Mouse (Mus musculus) hindbrain, embryonic 10.5 days (tissue): ENCODE results near the gene Slc2a1. TPM values are rescaled to one million over a fixed set of nuclear protein-coding genes. Genes with fewer than 3 reads are reported as not detected.
A peak's percentile ranks its signal among the peaks of the same experiment; 100 is the strongest.

Experiments used
- DNase-seq: peaks from one replicate; pipeline ENCODE4 v3.0.0-alpha.2; 2017; ENCODE audit warnings: low spot score
- H3K27ac ChIP-seq: fragments of 300-500 bp; sonication (generic); 2 replicates; pipeline ENCODE4 v1.5.1; 2016; ENCODE audit warnings: mild to moderate bottlenecking, moderate library complexity
- H3K27me3 ChIP-seq: fragments of 300-500 bp; sonication (generic); 2 replicates; pipeline ENCODE4 v1.6.1; 2016; ENCODE audit warnings: mild to moderate bottlenecking; ENCODE audit not compliant: poor library complexity, insufficient read depth, severe bottlenecking
- H3K36me3 ChIP-seq: fragments of 300-500 bp; sonication (generic); 2 replicates; pipeline ENCODE4 v1.6.1; 2016; ENCODE audit warnings: mild to moderate bottlenecking, moderate library complexity
- H3K4me1 ChIP-seq: fragments of 300-500 bp; sonication (generic); replicated peaks from 2 replicates; pipeline ENCODE4 v1.6.1; 2016; ENCODE audit warnings: mild to moderate bottlenecking
- H3K4me3 ChIP-seq: fragments of 300-500 bp; sonication (generic); 2 replicates; pipeline ENCODE4 v1.5.1; 2016; ENCODE audit warnings: mild to moderate bottlenecking, moderate library complexity
- H3K9me3 ChIP-seq: fragments of 300-500 bp; sonication (generic); 2 replicates; pipeline ENCODE4 v1.6.1; 2016; ENCODE audit warnings: mild to moderate bottlenecking, moderate library complexity
- WGBS: fragments of 180-500 bp; shearing (Covaris S2); methylation state at CpG from one replicate; pipeline ENCODE4 v1.1.7; 2016; 5-methylcytosine and 5-hydroxymethylcytosine counted together
- polyA plus RNA-seq: library from polyadenylated mRNA; unstranded; fragments of >200 nt; fragmentation: Nextera tagmentation; extraction: Ambion mirVana; gene quantifications from 2 replicates; pipeline ENCODE4 v1.2.1, GENCODE M21; 2016

The Slc2a1 gene
- polyA plus RNA-seq, 1 experiment from 2014 or later = 153 TPM

DNA sequence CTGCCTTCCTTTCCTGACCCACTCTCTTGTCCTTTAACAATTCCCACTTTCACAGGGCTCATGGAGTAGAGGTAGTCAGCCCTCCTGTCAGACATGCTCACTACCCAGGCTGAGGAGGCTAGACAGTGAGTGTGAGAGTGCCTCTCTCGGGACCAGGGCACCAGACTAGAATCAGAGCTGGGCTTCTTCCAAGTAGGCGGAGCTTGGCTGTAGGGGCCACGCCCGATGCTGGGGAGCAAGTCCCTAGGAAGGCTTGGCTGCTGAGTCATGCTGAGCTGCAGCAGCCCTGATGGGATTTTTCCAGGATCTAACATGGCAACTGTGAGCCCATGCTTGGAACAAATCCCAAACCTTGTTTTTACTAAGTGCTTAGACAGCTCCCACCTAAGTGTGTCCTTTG lies 12.7 kb downstream of the Slc2a1 start:
- 74% methylated on average over 4 of the region's 4 CpGs for WGBS
- Histone ChIP-seq H3K9me3 (no peaks in the 10 kb centered on the region), H3K4me1 (peaks cover 71% of the 10 kb centered on the region), H3K27me3 (no peaks in the 10 kb centered on the region), H3K27ac (peak overlapping the region; percentile 35; the same call in 1 of the 2 replicates), H3K36me3 (peaks cover 95% of the 10 kb centered on the region), H3K4me3 (no peak overlapping the region)
- no peak for DNase-seq

DNA sequence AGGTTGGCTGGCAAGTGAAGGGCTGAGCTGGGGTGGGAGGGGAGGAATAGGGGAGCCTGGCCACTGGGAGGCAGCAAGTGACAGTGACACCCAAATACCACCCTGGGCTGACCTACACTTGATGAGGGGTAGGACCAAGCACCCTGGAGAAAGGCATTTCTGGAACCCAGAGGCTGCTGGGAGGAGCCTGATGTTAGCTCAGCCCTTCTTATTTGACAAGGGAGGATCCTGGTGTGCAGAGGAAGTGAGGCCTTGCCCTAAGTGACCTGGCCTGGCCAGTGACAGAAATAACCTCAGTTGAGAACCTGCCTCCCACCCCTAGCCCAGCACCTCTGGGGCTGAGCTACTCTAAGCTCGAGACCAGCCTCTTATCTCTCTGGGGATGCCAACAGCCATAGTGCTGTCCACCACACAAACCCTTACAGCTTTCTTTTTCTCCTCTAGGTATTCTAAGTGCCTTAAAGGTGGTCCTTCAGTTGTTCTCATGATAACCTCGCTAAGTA lies 16.3 kb downstream of the Slc2a1 start:
- WGBS = 79% methylated on average over 2 of the region's 2 CpGs
- no peak for DNase-seq
- Histone ChIP-seq H3K36me3 (peaks cover 100% of the 10 kb centered on the region), H3K4me1 (peaks cover 56% of the 10 kb centered on the region), H3K9me3 (no peaks in the 10 kb centered on the region), H3K27me3 (no peaks in the 10 kb centered on the region), H3K4me3 (no peak overlapping the region), H3K27ac (no peak overlapping the region)

DNA sequence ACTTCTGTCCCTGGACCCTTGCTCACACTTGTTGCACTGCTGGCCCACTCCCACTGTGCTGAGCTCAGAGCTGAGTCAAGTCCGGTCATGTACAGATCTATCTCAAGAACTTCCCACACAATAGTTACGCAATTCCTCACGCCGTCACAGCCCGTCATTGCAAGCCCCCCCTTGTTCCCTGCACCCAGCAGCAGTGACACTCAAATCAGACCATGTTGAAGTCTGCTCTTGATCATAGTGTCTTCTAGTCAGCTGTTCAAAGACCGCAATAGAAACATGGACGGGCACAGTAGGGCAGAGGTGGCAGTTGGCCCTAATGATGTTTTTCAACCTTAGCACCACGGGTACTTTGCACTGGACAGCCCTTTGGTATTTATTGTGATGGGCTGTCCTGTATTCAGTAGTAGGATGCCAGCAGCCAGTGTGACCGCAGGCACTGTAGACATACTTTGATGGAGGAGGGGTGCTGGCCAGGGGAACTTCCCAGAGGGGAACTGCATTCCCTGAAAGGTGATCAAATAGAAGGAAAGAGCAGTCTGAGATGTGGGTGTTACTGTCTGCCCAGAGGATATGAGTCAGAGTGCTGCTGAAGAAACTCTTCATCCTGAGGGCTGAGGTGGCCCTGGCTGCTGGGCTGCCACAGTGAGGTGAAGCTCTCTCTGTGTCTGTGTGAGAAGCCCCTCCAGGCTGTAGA lies 17.2 kb downstream of the Slc2a1 start:
- WGBS = 81% methylated on average over 9 of the region's 9 CpGs
- no peaks in the 10 kb centered on the region for H3K9me3 ChIP-seq
- peaks cover 100% of the 10 kb centered on the region for H3K36me3 ChIP-seq
- H3K27ac ChIP-seq = no peak overlapping the region
- H3K4me3 ChIP-seq = no peak overlapping the region
- H3K4me1 ChIP-seq = peaks cover 56% of the 10 kb centered on the region
- no peak for DNase-seq
- H3K27me3 ChIP-seq = no peaks in the 10 kb centered on the region

DNA sequence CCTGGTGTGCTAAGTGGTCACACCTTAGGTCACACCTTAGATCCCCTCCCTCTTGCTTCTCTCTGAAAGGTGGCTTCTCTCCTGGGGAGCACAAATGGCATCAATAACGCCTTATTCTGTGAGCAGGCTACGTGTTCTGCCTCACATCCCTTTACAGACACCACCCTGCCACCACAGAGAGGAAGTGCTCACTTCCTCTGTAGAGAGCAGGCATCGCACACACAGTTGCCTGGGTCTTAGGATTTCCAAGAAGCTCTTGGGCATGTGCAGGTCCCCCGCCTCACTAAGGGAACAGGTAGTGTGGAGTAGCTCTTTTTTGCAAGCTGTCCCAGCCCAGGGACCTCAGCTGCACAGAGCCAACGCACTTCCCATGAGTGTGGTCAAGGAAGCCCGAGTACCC lies 18.7 kb downstream of the Slc2a1 start:
- no peak overlapping the region for H3K27ac ChIP-seq

DNA sequence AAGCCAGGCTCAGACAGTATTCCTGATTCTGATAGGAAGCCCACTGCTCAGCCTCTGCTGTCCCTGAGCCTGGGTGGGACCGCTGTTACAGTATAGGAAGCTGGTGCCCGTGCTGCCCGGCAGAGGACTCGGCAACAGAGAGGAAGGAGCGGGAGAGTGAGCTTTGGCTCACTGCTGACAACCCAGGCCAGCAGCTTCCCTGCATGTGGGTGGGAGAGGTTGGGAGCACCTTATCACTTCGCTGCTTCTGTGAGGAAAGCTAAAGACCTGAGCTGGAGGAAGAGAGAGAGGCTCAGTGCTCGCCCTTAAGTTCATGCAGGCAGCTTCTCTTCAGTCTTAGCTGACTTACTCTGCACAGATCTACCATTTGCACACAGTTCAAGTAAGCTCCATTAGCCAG lies 20.0 kb downstream of the Slc2a1 start:
- Histone ChIP-seq H3K4me1 (peaks cover 35% of the 10 kb centered on the region; the same call in 1 of the 2 replicates), H3K27ac (no peak overlapping the region), H3K36me3 (peaks cover 100% of the 10 kb centered on the region)

More for the DNA sequence above, 18.7 kb downstream of the Slc2a1 start:
- H3K9me3 ChIP-seq = no peaks in the 10 kb centered on the region
- no peak overlapping the region for H3K4me3 ChIP-seq
- H3K4me1 ChIP-seq = peaks cover 44% of the 10 kb centered on the region; the same call in 1 of the 2 replicates
- H3K27me3 ChIP-seq = no peaks in the 10 kb centered on the region
- DNase-seq = no peak
- peaks cover 100% of the 10 kb centered on the region for H3K36me3 ChIP-seq
- WGBS = 84% methylated on average over 6 of the region's 6 CpGs

DNA sequence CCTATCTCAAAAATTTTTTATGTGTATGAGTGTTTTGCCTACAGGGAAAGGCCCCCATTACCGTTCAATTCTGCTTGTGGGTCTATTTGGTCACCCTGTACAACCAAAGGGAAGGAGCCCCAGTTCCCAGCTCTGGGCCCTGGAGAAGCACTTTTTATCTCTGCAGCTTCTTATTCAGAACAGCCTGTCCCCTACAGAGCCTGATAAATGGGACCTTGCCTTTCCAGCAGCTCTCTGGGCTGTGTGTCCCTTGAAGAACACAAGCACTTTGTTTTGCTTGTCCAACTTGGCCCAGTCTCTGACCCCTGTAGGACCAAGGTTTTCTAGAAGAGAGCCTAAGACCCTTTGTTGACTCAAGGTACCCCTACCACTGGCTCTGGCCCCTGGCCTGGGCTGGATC lies 20.6 kb downstream of the Slc2a1 start:
- H3K9me3 ChIP-seq = no peaks in the 10 kb centered on the region

More for the DNA sequence above, 20.0 kb downstream of the Slc2a1 start:
- 87% methylated on average over 7 of the region's 7 CpGs for WGBS
- DNase-seq = no peak
- no peaks in the 10 kb centered on the region for H3K27me3 ChIP-seq
- H3K9me3 ChIP-seq = no peaks in the 10 kb centered on the region
- H3K4me3 ChIP-seq = no peak overlapping the region

DNA sequence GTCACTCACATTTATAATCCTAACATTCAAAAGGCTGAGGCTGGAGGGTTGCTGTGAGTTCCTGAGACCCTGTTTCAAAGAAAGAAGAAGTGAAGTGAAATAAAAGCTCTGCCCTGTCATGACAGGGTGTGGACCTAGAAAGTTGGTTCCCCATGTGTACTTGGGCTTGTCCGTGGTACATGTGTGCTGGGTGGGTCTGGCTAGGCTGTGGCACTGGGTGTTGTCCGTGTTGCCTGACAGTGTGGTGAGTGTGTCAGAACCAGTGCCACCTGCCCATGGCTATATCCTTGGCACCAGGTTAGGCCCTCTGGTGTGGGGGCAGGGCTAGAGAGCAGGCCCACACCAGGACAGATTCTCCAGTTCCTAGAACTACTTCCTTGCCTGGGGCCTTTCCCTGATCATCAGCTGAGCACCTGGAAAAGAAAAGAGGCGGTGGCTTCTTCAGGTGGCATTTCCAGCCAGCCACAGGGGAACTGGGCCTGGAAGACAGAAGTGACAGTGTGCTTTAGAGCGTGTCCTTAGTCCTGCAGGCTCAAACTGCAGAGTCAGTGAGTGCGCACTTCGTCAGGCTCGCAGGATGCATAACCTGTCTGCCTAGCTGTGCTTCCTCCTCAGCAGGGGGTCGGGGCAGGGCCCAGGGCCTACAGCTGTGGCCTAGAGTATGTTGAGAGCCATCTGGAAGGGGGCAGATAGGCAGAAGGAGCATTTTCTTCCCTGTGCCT lies 22.8 kb downstream of the Slc2a1 start:
- peaks cover 100% of the 10 kb centered on the region for H3K36me3 ChIP-seq

More for the DNA sequence above, 20.6 kb downstream of the Slc2a1 start:
- no peak overlapping the region for H3K27ac ChIP-seq
- H3K4me1 ChIP-seq = peaks cover 31% of the 10 kb centered on the region; the same call in 1 of the 2 replicates
- 98% methylated on average over 1 of the region's 1 CpGs for WGBS
- peaks cover 100% of the 10 kb centered on the region for H3K36me3 ChIP-seq
- DNase-seq = no peak
- H3K27me3 ChIP-seq = no peaks in the 10 kb centered on the region
- H3K4me3 ChIP-seq = no peak overlapping the region

DNA sequence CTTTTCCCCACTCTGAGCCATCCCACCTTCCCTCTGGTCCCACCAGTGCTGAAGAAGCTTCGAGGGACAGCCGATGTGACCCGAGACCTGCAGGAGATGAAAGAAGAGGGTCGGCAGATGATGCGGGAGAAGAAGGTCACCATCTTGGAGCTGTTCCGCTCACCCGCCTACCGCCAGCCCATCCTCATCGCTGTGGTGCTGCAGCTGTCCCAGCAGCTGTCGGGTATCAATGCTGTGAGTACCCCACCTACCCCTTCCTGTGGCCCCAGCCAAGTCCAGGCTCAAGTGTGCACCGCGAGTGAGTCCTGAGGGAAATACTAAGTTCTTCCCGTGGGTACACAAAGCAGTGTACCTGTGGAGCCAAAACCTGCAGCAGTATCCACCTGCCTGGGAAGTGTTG lies 24.8 kb downstream of the Slc2a1 start:
- peaks cover 99% of the 10 kb centered on the region for H3K36me3 ChIP-seq
- no peak overlapping the region for H3K4me3 ChIP-seq
- H3K27ac ChIP-seq = no peak overlapping the region
- peaks cover 22% of the 10 kb centered on the region for H3K4me1 ChIP-seq
- WGBS = 94% methylated on average over 13 of the region's 13 CpGs
- H3K9me3 ChIP-seq = no peaks in the 10 kb centered on the region
- DNase-seq = no peak
- no peaks in the 10 kb centered on the region for H3K27me3 ChIP-seq

More for the DNA sequence above, 22.8 kb downstream of the Slc2a1 start:
- DNase-seq = no peak
- WGBS = 84% methylated on average over 8 of the region's 8 CpGs
- Histone ChIP-seq H3K4me3 (no peak overlapping the region), H3K27ac (no peak overlapping the region), H3K9me3 (no peaks in the 10 kb centered on the region), H3K4me1 (peaks cover 14% of the 10 kb centered on the region; the same call in 1 of the 2 replicates), H3K27me3 (no peaks in the 10 kb centered on the region)

DNA sequence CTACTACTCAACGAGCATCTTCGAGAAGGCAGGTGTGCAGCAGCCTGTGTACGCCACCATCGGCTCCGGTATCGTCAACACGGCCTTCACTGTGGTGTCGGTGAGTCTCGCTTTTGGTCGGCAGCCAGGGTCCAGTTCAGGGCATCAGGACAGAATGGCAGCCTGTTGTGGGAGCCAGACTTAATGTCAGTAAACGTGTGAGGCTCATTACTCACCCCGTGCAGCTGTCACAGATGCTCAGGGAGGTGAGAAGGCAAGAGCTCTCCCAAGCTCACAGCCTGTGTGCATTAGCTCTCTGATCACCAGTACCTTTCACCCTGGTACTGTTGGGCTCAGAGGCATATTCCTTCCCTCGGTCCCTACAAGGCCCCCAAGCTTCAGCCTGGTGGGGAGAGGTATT lies 25.3 kb downstream of the Slc2a1 start:
- no peak for DNase-seq
- Histone ChIP-seq H3K4me3 (no peak overlapping the region), H3K9me3 (no peaks in the 10 kb centered on the region), H3K4me1 (peaks cover 26% of the 10 kb centered on the region), H3K36me3 (peaks cover 94% of the 10 kb centered on the region), H3K27me3 (no peaks in the 10 kb centered on the region), H3K27ac (no peak overlapping the region)
- WGBS = 94% methylated on average over 13 of the region's 13 CpGs

DNA sequence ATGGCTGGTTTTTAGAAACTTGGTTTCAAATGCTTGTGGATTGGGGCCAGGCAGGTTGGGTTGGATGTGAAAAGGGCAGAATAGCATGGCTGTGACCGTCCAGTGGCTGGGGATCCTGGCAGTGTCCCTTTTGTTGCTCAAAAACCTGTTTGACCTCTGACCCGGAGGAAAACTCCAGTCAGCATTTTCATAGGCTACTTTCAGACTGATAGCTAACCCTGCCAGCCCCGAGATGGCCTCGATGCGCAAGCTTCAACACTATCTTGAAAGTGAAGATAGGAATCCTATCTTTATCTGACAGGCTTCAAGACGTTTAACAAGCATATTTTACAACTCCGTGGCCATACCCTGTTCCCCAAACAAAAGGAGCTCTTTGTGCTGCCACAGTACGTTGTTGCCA lies 28.8 kb downstream of the Slc2a1 start:
- Histone ChIP-seq H3K27me3 (no peaks in the 10 kb centered on the region), H3K27ac (0 out of 2 replicates have a peak overlapping the region, but pooled peaks have one; percentile 72), H3K9me3 (no peaks in the 10 kb centered on the region), H3K4me1 (peaks cover 31% of the 10 kb centered on the region), H3K36me3 (peaks cover 60% of the 10 kb centered on the region), H3K4me3 (no peak overlapping the region)
- DNase-seq = no peak
- WGBS = 71% methylated on average over 8 of the region's 8 CpGs

DNA sequence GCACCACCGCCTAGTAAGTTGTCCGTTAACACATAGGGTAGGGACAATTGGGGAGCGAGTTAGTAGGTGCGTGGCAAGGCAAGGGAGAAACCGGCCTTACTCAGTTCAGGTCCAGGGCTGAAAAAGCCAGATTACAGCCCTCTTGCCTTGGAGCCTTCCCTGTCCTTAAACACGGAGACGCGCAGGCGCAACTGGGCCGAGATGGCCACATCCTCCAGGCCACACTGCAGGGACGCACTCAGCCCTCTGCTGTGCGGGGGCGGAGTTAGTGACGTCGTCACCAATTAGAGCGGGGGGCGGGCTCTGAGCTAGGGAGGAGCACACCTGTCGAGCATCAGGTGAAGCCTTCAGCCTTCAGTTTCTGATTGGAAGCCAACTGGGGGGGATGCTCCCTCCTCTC lies 29.7 kb downstream of the Slc2a1 start:
- Histone ChIP-seq H3K4me3 (peak overlapping the region; percentile 32), H3K36me3 (peaks cover 51% of the 10 kb centered on the region), H3K27ac (peak overlapping the region; percentile 72), H3K4me1 (peaks cover 34% of the 10 kb centered on the region), H3K9me3 (no peaks in the 10 kb centered on the region), H3K27me3 (no peaks in the 10 kb centered on the region)
- DNase-seq = peak; percentile 76
- WGBS = 15% methylated on average over 18 of the region's 18 CpGs

DNA sequence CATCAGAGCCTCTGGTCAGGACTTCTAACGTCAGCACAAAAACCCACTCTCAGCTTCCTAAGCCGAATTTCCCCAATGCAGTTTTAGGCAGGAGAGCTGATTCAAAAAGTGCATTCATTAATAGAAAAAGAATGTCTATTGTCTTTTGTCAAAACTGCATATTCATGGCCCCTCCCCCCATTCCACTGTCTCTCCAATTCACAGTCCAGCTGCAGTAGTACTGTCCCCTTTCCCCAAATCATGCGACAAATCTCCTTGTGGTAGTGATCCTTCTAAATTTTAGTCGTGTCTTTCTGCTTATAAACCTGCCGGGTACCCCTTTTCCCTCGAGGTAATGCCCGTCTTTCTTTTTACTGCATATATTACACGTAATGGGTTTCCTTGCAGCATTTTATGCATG lies 30.3 kb downstream of the Slc2a1 start:
- Histone ChIP-seq H3K27me3 (no peaks in the 10 kb centered on the region), H3K9me3 (no peaks in the 10 kb centered on the region), H3K4me1 (peaks cover 34% of the 10 kb centered on the region), H3K4me3 (peak overlapping the region; percentile 32; the same call in 1 of the 2 replicates), H3K27ac (no peak overlapping the region), H3K36me3 (peaks cover 45% of the 10 kb centered on the region)
- no peak for DNase-seq
- WGBS = 66% methylated on average over 8 of the region's 8 CpGs

DNA sequence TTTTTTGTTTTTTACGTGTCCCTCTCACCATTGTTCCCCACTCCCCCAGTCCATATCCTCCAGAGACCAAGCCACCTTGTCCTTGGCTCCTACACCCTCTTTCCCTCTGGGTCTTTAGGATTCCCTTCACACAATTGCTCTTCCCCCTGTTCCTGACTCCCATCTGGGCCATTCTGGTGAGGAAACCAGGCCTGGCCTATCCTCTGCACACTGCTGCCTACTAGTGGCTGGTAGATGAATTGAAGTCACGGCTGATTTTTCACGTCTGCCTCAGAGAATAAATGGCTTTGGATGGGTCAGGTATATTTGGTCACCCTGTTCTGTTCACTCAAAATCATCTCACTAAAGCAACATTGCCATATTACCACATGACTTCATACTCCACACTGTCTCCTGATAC lies 31.6 kb downstream of the Slc2a1 start:
- WGBS = 47% methylated on average over 3 of the region's 3 CpGs

More for the DNA sequence above, 31.6 kb downstream of the Slc2a1 start:
- no peaks in the 10 kb centered on the region for H3K9me3 ChIP-seq
- no peak overlapping the region for H3K27ac ChIP-seq
- H3K4me3 ChIP-seq = no peak overlapping the region
- H3K36me3 ChIP-seq = peaks cover 32% of the 10 kb centered on the region
- DNase-seq = peak; percentile 46
- no peaks in the 10 kb centered on the region for H3K27me3 ChIP-seq
- H3K4me1 ChIP-seq = peaks cover 34% of the 10 kb centered on the region
